Mouse (Mus musculus) kidney, adult 10 weeks (tissue): ENCODE results near the gene Gm10217. TPM values are rescaled to one million over a fixed set of nuclear protein-coding genes. Genes with fewer than 3 reads are reported as not detected.

Experiments used
- polyA plus RNA-seq: library from polyadenylated mRNA; stranded (reverse); fragments of 350-450 nt; fragmentation: Illumina TruSeq; extraction: RNeasy Lipid Tissue Mini Kit (QIAGEN cat#74804); gene quantifications from one replicate; pipeline ENCODE4 v1.2.3, GENCODE M21; 2014; ENCODE audit warnings: low read depth, low replicate concordance

Gene Gm10217
- not detected for polyA plus RNA-seq

DNA sequence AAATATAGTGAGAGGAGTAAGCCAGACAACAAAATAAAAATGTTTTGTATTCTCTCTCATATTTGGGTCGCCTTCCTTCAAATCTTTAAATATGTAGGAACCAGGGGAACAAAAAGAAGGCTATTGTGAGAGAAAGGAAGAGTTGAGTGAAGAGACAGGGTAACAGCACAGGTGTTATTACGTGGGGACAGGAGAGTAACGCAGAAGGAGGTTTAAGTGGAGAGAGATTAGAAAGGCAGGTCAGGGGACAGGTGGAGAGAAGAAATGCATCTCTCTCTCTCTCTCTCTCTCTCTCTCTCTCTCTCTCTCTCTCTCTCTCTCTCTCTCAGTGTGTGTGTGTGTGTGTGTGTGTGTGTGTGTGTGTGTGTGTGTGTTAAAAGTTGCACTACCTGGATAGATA is at the start of gene Gm10217:
Gene Gm10217, plus strand, starts transcription at position 301 of the 400 bp plus-strand sequence.

Other genes starting within 250 kb of the Gm10217 start
- gene Fam155a, start 93.1 kb upstream of the Gm10217 start, polyA plus RNA-seq, result not detected
- gene Lig4, start 113.4 kb downstream of the Gm10217 start, polyA plus RNA-seq, result 13.3 TPM
- gene Abhd13, start 113.5 kb downstream of the Gm10217 start, polyA plus RNA-seq, result 41.9 TPM
- gene Tnfsf13b, start 142.2 kb downstream of the Gm10217 start, polyA plus RNA-seq, result 1.3 TPM